Mouse (Mus musculus) liver (tissue): Measurements from ENCODE around the gene Qars.

Experiments used
- DNase-seq: peaks from one replicate; pipeline ENCODE4 v3.0.0-alpha.2; 2020; ENCODE audit warnings: mixed read lengths

The Qars gene

GRCm38 (mm10) chr9:108488403-108488802, 19.1 kb upstream of the Qars start:
- DNase-seq: no peak

DNA sequence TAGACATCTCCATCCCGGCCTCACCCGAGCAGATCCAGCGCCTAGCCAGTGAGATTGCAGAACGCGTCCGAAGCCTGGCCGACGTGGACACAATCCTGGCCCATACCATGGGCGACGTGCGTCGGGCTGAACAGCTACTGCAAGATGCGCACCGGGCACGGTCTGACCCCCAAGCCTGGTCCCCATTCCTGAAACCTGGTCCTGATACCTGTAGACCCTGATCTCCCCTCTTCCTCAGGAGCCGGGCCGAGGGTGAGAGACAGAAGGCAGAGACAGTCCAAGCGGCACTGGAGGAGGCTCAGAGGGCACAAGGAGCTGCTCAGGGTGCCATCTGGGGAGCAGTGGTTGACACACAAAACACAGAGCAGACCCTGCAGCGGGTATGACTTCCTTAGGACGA, 18.3 kb upstream of the Qars start:
- DNase-seq: no peak

GRCm38 (mm10) chr9:108489702-108490558, 17.6 kb upstream of the Qars start:
- no peak for DNase-seq

DNA sequence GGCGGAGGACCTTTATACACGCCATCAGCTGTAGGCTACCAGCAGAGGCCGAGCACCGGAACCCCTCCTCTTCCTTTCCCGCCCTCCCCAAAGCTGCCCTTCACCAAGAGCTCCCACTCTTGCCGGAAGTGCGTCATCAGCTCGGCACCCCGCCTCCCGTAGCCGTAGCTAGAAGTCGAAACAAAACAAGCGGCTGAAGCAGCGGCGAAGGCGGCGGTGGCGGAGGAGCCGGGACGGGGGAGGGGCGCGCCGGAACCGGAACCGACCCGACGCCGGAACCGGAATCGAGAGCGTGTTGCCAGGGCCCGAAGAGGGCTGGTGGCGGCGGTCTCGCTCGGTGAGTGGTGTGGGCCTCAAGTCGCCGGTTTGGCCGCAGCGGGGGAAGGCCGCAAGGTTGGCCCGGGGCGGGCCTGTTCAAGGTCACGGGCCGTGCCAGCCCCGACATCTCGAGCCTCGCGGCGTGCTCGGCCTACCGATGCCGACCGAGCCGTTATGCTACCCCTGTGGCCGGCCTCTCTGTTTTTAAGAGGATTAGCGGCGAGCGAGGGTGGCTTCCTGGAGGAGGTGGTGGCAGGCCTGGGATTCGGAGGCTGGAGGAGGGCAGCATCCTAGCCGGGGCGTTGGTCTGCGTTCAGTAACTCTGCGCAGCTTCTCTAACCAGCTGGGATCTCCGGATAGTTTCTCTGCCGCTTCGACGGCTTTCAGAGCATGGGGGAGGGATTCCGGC, 16.8 kb upstream of the Qars start, which contains the start of gene Usp19:
Gene Usp19 (plus strand): TSS at position 44 of the 727 bp plus-strand sequence.
- peak; percentile 93 for DNase-seq

- DNase-seq: no peak
These were observed 16.3 kb upstream of the Qars start for GRCm38 (mm10) chr9:108491286-108491580.

GRCm38 (mm10) chr9:108492043-108492750, 15.3 kb upstream of the Qars start:
- peak; percentile 23 for DNase-seq

DNA sequence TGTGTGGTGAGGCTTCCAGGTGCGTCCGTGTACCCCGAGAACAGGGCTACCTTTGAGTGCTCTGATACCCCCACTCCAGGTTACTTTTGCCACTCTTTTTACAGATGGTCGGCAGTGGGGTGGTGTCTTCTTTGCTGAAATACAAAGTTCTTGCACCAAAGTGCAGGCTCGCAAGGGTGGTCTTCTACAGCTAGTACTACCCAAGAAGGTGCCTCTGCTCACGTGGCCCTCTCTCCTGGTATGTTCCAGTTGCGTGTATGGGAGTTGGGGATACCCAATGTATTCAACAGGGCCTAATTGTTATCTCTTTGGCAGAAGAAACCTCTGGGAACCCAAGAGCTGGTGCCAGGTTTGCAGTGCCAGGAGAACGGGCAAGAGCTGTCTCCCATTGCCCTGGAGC, 14.3 kb upstream of the Qars start:
- DNase-seq: no peak

GRCm38 (mm10) chr9:108494146-108494825, 13.2 kb upstream of the Qars start:
- no peak for DNase-seq

DNA sequence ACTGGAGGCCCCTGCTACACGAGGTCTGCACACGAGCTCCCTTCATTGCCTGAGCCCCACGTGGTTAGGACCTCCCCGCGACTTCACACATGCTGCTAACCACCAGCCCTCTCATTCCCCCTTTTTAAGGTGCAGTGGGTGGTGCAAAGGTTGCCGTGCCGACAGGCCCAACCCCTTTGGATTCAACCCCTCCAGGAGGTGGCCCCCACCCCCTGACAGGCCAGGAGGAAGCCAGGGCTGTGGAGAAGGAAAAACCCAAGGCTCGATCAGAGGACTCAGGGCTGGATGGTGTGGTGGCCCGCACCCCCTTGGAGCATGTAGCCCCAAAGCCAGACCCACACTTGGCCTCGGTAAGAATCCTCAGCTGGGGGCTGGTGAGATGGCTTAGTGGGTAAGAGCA, 12.6 kb upstream of the Qars start:
- no peak for DNase-seq

- DNase-seq: no peak
These were observed 8.3 kb upstream of the Qars start for GRCm38 (mm10) chr9:108499231-108499630.

- no peak for DNase-seq
These were observed 7.6 kb upstream of the Qars start for GRCm38 (mm10) chr9:108499943-108500342.

DNA sequence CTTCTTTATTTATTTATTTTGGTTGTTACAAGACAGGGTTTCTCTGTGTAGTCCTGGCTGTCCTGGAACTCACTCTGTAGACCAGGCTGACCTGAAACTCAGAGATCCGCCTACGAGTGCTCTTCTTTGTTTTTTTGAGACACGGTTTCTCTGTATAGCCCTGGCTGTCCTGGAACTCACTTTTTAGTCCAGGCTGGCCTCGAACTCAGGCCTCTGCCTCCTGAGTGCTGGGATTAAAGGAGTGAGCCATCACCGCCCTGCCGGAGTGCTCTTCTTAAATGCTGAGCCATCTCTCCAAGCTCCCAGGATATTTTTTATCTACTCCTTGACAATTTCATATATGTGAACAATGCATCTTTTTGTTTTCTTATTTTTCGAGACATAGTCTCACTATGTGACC, 605 bp upstream of the Qars start:
- no peak for DNase-seq

- DNase-seq: no peak
These were observed 1.3 kb downstream of the Qars start for GRCm38 (mm10) chr9:108508776-108509175.

DNA sequence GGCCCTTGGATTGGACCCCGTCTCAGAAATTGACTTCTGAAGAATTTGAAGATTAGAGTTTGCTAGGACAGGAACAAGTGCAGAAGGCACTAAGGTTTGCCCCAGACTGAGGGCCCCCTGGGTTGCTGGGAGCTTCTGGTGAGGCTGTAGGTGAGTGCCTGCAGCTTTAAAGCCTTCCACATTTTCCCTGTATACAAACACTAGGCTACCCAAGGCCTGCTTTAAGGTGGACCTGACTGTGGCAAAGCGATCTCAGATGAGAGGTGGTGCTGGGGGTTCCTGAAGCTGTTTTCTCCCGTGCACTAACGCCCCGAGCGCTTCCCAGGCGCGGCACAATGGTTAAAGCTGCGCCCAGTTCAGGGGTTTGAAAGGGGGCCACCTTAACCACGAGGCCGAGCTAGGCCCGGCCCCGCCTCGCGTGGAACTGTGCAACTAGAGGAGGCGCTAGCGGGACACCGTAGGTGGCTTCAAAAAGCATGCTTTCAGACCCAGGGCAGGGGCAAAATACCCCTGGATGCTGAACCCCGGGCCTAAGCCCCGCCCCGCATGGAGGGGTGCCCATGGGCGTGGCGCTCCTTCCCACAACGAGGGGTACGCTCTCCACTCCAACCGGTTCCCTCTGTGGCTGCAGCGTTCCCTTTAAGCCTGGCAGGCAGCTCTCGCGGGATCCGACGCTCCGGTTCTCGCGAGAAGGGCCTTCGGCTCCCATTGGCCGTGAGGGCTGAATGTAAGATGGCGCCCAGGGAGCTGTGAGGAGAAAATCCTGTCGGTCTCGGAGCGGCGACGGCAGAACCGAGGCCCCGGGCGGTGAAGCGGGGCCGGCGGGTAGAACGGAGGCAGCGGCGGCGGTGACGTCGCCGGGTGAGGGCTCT, 9.1 kb downstream of the Qars start, which contains the start of gene Qrich1:
Gene Qrich1 (plus strand): TSS at position 427 of the 872 bp plus-strand sequence.
- DNase-seq: peak; percentile 95

DNA sequence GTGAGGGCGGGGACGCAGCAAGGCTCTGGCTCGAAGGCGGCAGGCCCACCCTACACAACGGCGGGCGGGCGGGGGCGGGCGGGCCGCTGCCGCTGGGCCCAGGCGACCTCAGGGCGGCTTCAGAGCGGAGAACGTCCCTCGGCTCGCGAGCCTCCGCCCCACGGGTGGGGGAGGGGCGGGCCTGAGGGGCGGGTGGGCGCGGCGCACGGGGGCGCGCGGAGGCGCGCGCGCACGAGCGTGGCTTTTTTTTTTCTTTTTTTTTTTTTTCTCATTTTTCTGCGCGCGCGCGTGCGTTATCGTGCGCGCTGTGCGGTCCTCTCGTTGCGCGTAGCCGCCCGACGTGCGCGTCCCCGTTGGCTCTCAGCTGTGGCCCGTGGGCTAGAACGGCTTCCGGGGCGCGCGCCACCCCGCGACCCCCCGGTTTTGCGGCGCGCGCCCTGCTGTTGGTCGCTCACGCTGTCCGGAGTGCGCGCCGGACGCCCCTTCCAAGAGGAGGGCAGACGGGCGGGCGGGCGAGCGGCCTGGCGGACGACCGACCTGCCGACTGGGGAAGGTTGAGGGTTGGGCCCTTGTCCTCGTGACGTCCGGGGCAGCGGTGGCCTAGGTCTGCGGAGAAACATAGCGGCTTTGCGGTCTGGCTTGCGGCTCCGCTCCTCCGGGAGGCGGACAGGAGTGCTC, 9.9 kb downstream of the Qars start:
- DNase-seq: peak; percentile 87

DNA sequence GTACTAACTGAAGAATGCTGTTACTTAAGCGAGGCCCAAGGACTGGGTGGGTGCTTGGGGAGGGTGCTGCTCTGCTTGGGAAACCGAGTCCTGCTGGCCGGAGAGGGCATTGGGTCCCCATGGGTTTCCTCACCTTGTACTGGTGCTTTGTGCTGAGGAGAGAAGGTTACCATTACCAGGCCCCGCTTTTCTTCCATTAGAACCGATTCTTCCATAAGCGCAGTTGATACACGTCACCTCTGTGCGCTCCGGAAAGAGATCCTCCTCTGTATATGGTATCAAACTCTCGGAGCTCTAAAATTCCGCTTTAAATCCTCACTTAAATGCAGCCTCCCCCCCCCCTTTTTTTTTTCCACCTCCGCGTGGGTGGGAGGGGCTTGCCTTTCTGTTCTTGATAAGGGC, 10.4 kb downstream of the Qars start:
- DNase-seq: peak; percentile 42

DNA sequence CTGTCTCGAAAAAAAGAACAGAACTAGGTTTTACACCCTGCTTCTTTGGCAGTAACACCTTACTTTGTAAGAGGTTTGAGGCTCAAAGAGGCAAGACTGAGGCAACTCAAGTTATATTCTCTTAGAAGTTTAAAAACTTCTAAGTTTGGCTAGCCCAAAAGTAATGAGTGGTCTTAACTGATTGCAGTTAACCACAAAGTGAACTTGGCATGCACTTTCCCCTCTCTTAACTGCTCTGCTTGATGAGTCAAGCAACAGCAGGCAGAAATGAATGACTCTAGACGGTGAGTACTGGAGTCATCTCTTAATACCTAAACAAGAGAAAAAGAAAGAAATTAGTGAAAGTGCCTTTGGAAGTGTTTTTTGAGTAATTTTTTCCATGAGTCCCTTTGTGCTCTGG, 14.1 kb downstream of the Qars start:
- DNase-seq: no peak

DNA sequence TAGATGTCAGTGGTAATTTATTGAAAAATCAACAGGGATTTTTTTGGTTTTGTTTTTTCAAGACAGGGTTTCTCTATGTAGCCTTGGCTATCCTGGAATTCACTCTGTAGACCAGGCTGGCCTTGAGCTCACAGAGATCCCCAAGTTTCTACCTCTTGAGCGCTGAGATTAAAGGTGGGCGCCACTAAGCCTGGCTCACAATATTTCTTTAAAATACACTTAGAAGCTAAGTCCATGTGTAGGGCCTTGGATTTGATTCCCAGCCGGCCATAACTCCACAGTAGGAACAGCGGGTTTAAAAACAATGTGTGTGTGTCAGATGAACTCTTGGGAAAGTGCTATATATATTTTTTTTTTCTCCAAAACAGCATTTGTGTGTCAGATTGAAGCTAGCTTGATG, 15.8 kb downstream of the Qars start:
- DNase-seq: no peak

DNA sequence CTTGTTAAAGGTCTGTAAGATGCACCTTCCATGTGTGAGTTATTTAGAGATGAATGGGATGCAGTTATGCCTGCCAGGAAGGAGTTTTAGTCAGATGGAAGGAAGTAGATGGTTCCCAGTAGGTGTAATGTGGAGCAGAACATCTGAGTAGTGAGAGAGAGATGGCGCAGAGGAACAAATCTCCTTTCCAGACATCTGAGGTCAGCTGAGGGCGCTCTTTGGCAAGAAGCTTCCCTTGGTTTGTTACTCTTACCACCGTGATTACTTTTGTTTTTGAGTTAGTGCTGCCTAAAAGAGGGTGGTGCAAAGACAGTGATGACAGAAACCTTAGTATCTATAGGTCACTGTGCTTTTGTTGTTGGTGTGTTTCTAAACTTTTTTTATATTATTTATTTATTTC, 17.9 kb downstream of the Qars start:
- no peak for DNase-seq

GRCm38 (mm10) chr9:108530954-108531353, 23.4 kb downstream of the Qars start:
- DNase-seq: no peak

- DNase-seq: no peak
These were observed 24.0 kb downstream of the Qars start for GRCm38 (mm10) chr9:108531496-108531895.
